Mouse (Mus musculus) gastrocnemius, adult 8-10 months (tissue): ENCODE measurements at regions not wholly inside any gene's neighbourhood (a gene's known extent, or its start where the extent isn't known, plus 50 kb on each side); places are given as distances from the start of the nearest gene placed in this dataset.

Source experiments
- DNase-seq, 2 experiments: peaks; one replicate each; pipeline ENCODE4 v3.0.0; 2022; ENCODE audit warnings: low spot score in 2 of 2

- no peak for DNase-seq
Measured at GRCm38 (mm10) chrX:166725761-166726503, 140.4 kb upstream of the Egfl6 start.

- DNase-seq, result no peak
Measured at GRCm38 (mm10) chrX:166718075-166718474, 132.6 kb upstream of the Egfl6 start.

GRCm38 (mm10) chrX:166709306-166709705 lies 123.8 kb upstream of the Egfl6 start:
- DNase-seq, result no peak

GRCm38 (mm10) chrX:166708106-166708505 lies 122.6 kb upstream of the Egfl6 start:
- no peak for DNase-seq

GRCm38 (mm10) chrX:166707029-166707428 lies 121.5 kb upstream of the Egfl6 start:
- no peak for DNase-seq

GRCm38 (mm10) chrX:166704311-166704710 lies 118.8 kb upstream of the Egfl6 start:
- no peak for DNase-seq

- DNase-seq, result no peak
Measured at GRCm38 (mm10) chrX:166694219-166694618, 108.7 kb upstream of the Egfl6 start.

GRCm38 (mm10) chrX:166688779-166689178 lies 103.3 kb upstream of the Egfl6 start:
- DNase-seq, result no peak

- DNase-seq, result no peak
Measured at GRCm38 (mm10) chrX:166673404-166673803, 87.9 kb upstream of the Egfl6 start.

- no peak for DNase-seq
Measured at GRCm38 (mm10) chrX:166672617-166673016, 87.1 kb upstream of the Egfl6 start.

GRCm38 (mm10) chrX:166671853-166672252 lies 86.3 kb upstream of the Egfl6 start:
- no peak for DNase-seq

GRCm38 (mm10) chrX:166666304-166666703 lies 80.8 kb upstream of the Egfl6 start:
- DNase-seq, result no peak

GRCm38 (mm10) chrX:166661808-166662207 lies 76.3 kb upstream of the Egfl6 start:
- peak; percentile 34 to 38 for DNase-seq

- peak; percentile 17 to 26 for DNase-seq
Measured at GRCm38 (mm10) chrX:166661043-166661718, 75.7 kb upstream of the Egfl6 start.

- no peak for DNase-seq
Measured at GRCm38 (mm10) chrX:166660715-166661042, 75.2 kb upstream of the Egfl6 start.

GRCm38 (mm10) chrX:166652400-166652799 lies 66.9 kb upstream of the Egfl6 start:
- no peak for DNase-seq

GRCm38 (mm10) chrX:166645713-166646112 lies 60.2 kb upstream of the Egfl6 start:
- no peak for DNase-seq

- DNase-seq, result no peak
Measured at GRCm38 (mm10) chrX:166641256-166641655, 55.7 kb upstream of the Egfl6 start.

GRCm38 (mm10) chrX:166640258-166640657 lies 54.7 kb upstream of the Egfl6 start:
- DNase-seq, result no peak
